Mouse (Mus musculus) thymus, adult 18-20 months (tissue): ENCODE measurements at regions not wholly inside any gene's neighbourhood (a gene's known extent, or its start where the extent isn't known, plus 50 kb on each side); places are given as distances from the start of the nearest gene placed in this dataset.

Source experiments
- DNase-seq, 2 experiments: peaks; one replicate each; pipeline ENCODE4 v3.0.0; 2022; ENCODE audit warnings: mixed read lengths in 2 of 2

GRCm38 (mm10) chr4:33798654-33799053 is 125.7 kb upstream of the Cnr1 start:
- DNase-seq, result no peak

DNA sequence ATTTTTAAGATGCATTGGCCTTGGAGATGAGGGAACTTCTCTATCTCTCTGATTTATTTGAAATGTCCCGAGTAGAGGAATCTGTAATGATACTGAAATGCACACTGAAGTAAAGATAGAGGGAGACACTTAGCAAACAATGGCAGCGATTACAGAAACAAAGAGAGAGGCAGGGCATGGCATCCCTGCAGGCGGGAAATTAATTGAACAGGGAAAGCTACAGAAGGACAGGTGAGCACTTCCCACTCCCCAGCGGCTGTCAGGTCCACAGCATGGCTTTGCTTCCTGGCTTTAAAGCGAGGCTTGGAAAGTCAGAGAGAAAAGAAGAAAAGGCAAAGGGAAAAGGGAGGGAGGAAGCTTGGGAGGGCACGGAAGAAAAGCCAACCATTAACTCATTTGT is 125.3 kb upstream of the Cnr1 start:
- no peak for DNase-seq

- no peak for DNase-seq
These were observed 124.6 kb upstream of the Cnr1 start for GRCm38 (mm10) chr4:33799831-33800230.

DNA sequence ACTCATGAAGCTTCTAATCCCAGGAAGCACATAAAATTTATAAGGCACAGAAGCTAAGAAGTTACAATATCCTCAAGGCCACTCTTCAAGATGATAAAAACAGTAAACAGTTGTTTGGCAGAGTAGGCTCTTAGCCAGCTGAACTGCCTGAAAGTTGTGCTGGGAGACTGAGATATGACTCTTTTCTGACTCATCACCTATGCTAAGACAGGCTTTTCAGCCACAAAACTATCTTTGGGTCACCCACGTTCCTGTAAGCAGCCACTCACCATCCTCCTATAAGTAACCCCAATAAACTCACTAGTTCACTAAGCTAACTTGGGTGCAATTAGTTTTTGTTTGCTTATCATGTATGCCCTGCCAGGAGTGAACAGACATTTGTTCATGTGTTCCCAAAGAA is 112.1 kb upstream of the Cnr1 start:
- DNase-seq, result no peak

GRCm38 (mm10) chr4:33823850-33824249 is 100.5 kb upstream of the Cnr1 start:
- DNase-seq, result no peak

- DNase-seq, result no peak
These were observed 91.3 kb upstream of the Cnr1 start for GRCm38 (mm10) chr4:33833134-33833533.

GRCm38 (mm10) chr4:33838436-33838835 is 86.0 kb upstream of the Cnr1 start:
- no peak for DNase-seq

GRCm38 (mm10) chr4:33840119-33840518 is 84.3 kb upstream of the Cnr1 start:
- DNase-seq, result no peak

GRCm38 (mm10) chr4:33845611-33846395 is 78.6 kb upstream of the Cnr1 start:
- DNase-seq, result no peak

DNA sequence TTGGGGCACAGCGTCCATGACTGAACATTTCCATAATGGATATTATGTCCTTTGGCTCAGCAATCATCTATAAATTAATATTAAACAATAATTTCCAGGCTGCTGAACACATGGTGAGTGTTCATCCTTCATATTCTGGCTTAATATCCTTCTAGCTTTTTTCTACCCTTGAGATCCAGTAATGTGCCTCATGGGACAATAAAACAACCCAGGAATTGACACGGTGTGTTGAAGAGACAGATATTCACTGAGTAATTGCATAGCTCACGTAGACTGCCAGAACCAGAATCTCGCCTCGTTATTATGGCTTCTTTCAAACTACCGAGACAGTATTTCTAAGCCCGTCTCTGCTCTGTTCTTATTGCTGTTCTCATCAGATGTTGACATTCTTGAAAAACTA is 74.1 kb upstream of the Cnr1 start:
- no peak for DNase-seq

DNA sequence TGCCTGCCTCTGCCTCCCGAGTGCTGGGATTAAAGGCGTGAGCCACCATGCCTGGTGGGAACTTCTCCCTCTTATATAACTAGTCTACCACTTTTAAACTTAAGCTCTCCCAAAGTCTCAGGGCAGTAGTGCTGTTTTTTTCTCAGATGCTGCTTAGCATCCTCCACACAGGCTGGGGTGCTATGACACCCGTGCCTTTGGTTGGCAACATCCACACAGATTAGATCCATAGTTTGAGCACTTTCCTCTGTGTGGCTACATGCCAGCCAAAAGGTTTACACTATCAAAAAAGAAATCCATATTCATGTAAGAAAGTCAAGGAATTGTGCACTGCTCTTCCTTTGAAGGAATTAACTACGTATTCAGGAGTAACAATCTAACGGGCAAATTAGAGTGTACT is 72.1 kb upstream of the Cnr1 start:
- DNase-seq, result no peak

DNA sequence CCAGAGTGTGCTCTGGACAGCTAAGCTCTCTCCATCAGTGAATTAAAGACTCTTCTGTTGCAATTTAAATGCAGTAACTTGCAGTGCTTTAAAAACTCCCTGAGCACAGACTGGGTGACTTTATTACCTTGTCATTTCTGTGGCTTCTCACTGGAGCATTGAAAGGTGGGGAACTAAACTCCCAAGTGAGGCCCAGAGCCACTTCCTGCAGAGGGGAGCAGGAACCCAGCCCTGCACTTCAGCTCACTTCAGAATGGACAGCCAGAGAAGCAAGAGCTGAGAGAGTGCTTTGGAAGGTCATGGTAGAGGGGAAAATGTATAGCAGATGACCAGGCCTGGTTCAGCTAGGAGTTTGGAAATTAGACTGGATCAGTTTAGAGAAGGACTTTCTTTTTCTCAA is 69.3 kb upstream of the Cnr1 start:
- DNase-seq, result no peak

GRCm38 (mm10) chr4:33867126-33867525 is 57.3 kb upstream of the Cnr1 start:
- DNase-seq, result no peak

GRCm38 (mm10) chr4:33869317-33869716 is 55.1 kb upstream of the Cnr1 start:
- no peak for DNase-seq
